Mouse (Mus musculus) midbrain, postnatal 0 days (tissue): ENCODE results near the gene Sdcbp2. TPM values are rescaled to one million over a fixed set of nuclear protein-coding genes. Genes with fewer than 3 reads are reported as not detected.

Experiments used
- ATAC-seq: fragments of 200-750 bp; cut with Nextera tagmentation; 2 replicates; pipeline ENCODE4 v1.8.0; 2017; ENCODE audit warnings: moderate number of reproducible peaks, mild to moderate bottlenecking, moderate TSS enrichment, moderate library complexity; ENCODE audit not compliant: low FRiP score
- DNase-seq: peaks from one replicate; pipeline ENCODE4 v3.0.0-alpha.2; 2015; ENCODE audit warnings: low spot score
- H3K27ac ChIP-seq: fragments of 300-500 bp; sonication (generic); 2 replicates; pipeline ENCODE4 v1.5.1; 2014; ENCODE audit warnings: low read depth, mild to moderate bottlenecking, low read length, mixed read lengths
- H3K27me3 ChIP-seq: fragments of 300-500 bp; sonication (generic); 2 replicates; pipeline ENCODE4 v1.6.1; 2014; ENCODE audit warnings: low read length, control low read depth, mixed read lengths; ENCODE audit not compliant: insufficient read depth
- H3K36me3 ChIP-seq: fragments of 300-500 bp; sonication (generic); 2 replicates; pipeline ENCODE4 v1.6.1; 2014; ENCODE audit warnings: low read length, control low read depth, mixed read lengths; ENCODE audit not compliant: insufficient read depth
- H3K4me1 ChIP-seq: fragments of 300-500 bp; sonication (generic); 2 replicates; pipeline ENCODE4 v1.6.1; 2014; ENCODE audit warnings: mild to moderate bottlenecking, control low read depth, antibody characterized with exemption, low read length, mixed read lengths; ENCODE audit not compliant: insufficient read depth
- H3K4me2 ChIP-seq: fragments of 300-500 bp; sonication (generic); 2 replicates; pipeline ENCODE4 v1.6.1; 2014; ENCODE audit warnings: low read depth, mild to moderate bottlenecking, low read length, mixed read lengths; ENCODE audit not compliant: poor library complexity, severe bottlenecking
- H3K4me3 ChIP-seq: fragments of 300-500 bp; sonication (generic); 2 replicates; pipeline ENCODE4 v1.5.1; 2014; ENCODE audit warnings: low read depth, mild to moderate bottlenecking, low read length, moderate library complexity
- H3K9ac ChIP-seq: fragments of 300-500 bp; sonication (generic); replicated peaks from 2 replicates; pipeline ENCODE4 v1.6.1; 2014; ENCODE audit warnings: mild to moderate bottlenecking, low read length, moderate library complexity, mixed read lengths; ENCODE audit not compliant: poor library complexity, severe bottlenecking
- H3K9me3 ChIP-seq: fragments of 300-500 bp; sonication (generic); 2 replicates; pipeline ENCODE4 v1.6.1; 2016; ENCODE audit warnings: low read length, control low read depth
- CTCF ChIP-seq: IDR thresholded peaks from 2 replicates; pipeline ENCODE4 v1.5.1; 2016; ENCODE audit warnings: antibody characterized with exemption, mild to moderate bottlenecking
- WGBS: fragments of 180-500 bp; shearing (Covaris S2); extraction: QIAGEN DNeasy Blood & Tissue Kit; methylation state at CpG from one replicate; pipeline ENCODE4 v1.1.7; 2014; 5-methylcytosine and 5-hydroxymethylcytosine counted together
- polyA plus RNA-seq: library from polyadenylated mRNA; unstranded; fragments of >200 nt; fragmentation: Nextera tagmentation; extraction: Ambion mirVana; gene quantifications from 2 replicates; pipeline ENCODE4 v1.2.1, GENCODE M21; 2015
- total RNA-seq: library from RNA; depleted of rRNA; stranded (reverse); fragments of >200 nt; gene quantifications from 2 replicates; pipeline ENCODE4 v1.2.3, GENCODE M21; 2014

Gene Sdcbp2
- total and polyA plus RNA-seq, 2 experiments from 2014 or later = 1.4 TPM; not detected in 1

GRCm38 (mm10) chr2:151562930-151563921 lies 9.2 kb upstream of the Sdcbp2 start:
- 88% methylated on average over 7 of the region's 7 CpGs for WGBS

DNA sequence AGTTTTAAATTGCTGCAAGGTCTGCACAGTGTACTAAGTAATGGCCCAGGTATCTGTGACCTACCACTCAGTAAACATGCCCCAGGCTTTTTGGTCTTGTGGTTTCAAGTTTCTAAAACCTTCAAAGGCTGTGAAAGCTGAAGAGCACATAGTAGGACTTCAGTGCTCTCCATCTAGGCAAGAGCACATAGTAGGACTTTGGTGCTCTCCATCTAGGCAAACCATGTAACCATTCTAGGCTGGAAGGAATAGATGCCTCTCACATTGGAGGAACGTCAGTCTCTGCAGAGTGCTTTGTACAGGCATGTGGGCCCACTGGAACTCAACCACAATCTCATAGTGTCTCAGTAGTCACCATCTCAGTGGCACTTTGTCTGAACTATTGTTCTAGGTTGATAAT lies 8.4 kb upstream of the Sdcbp2 start:
- TF ChIP-seq CTCF = no peak
- no peak overlapping the region for H3K9ac ChIP-seq
- H3K36me3 ChIP-seq = peaks cover 30% of the 10 kb centered on the region
- H3K4me1 ChIP-seq = no peaks in the 10 kb centered on the region
- no peak overlapping the region for H3K4me3 ChIP-seq
- H3K27me3 ChIP-seq = no peaks in the 10 kb centered on the region
- H3K9me3 ChIP-seq = no peaks in the 10 kb centered on the region
- no peak overlapping the region for H3K4me2 ChIP-seq
- ATAC-seq = no peak
- WGBS = 94% methylated on average over 1 of the region's 1 CpGs
- no peak for DNase-seq
- H3K27ac ChIP-seq = no peak overlapping the region

More at GRCm38 (mm10) chr2:151562930-151563921, 9.2 kb upstream of the Sdcbp2 start:
- DNase-seq (no peak), ATAC-seq (no peak)
- H3K9ac ChIP-seq = no peak overlapping the region
- H3K36me3 ChIP-seq = peaks cover 33% of the 10 kb centered on the region
- H3K4me3 ChIP-seq = no peak overlapping the region
- no peak for TF ChIP-seq CTCF
- no peaks in the 10 kb centered on the region for H3K9me3 ChIP-seq
- H3K4me2 ChIP-seq = no peak overlapping the region
- no peaks in the 10 kb centered on the region for H3K4me1 ChIP-seq
- H3K27me3 ChIP-seq = no peaks in the 10 kb centered on the region
- no peak overlapping the region for H3K27ac ChIP-seq

GRCm38 (mm10) chr2:151564986-151565385 lies 7.4 kb upstream of the Sdcbp2 start:
- Histone ChIP-seq H3K4me2 (no peak overlapping the region), H3K36me3 (peaks cover 25% of the 10 kb centered on the region), H3K9ac (no peak overlapping the region), H3K4me3 (no peak overlapping the region), H3K27ac (no peak overlapping the region), H3K4me1 (no peaks in the 10 kb centered on the region), H3K9me3 (no peaks in the 10 kb centered on the region), H3K27me3 (no peaks in the 10 kb centered on the region)
- TF ChIP-seq CTCF = no peak
- DNase-seq (no peak), ATAC-seq (no peak)
- 73% methylated on average over 3 of the region's 3 CpGs for WGBS

GRCm38 (mm10) chr2:151566856-151567255 lies 5.6 kb upstream of the Sdcbp2 start:
- ATAC-seq = no peak
- no peak for DNase-seq
- Histone ChIP-seq H3K4me1 (no peaks in the 10 kb centered on the region), H3K4me3 (no peak overlapping the region), H3K27ac (no peak overlapping the region), H3K36me3 (peaks cover 14% of the 10 kb centered on the region), H3K9me3 (no peaks in the 10 kb centered on the region), H3K9ac (no peak overlapping the region), H3K4me2 (no peak overlapping the region), H3K27me3 (no peaks in the 10 kb centered on the region)
- no peak for TF ChIP-seq CTCF
- 94% methylated on average over 6 of the region's 6 CpGs for WGBS

DNA sequence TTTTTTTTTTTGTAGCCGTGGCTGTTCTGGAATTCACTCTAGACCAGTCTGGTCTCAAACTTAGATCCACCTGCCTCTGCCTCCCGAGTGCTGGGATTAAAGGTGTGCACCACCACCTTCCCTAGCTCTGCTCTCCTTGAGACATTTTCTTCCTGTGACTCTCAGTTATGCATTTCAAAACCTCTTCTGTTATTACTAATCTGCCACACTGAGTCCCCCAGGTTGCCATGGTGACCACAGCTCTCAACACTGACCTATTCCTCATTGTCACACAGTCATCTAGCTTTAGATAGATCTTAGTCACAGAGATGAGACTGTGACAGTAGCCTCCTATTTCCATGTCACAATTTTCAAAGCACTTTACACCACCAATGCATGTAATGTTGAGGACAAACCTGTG lies 3.0 kb upstream of the Sdcbp2 start:
- Histone ChIP-seq H3K4me3 (no peak overlapping the region), H3K4me1 (no peaks in the 10 kb centered on the region), H3K9ac (no peak overlapping the region), H3K36me3 (0 out of 2 replicates have a peak, but pooled peaks cover 3% of the 10 kb centered on the region), H3K9me3 (no peaks in the 10 kb centered on the region), H3K27ac (no peak overlapping the region), H3K27me3 (no peaks in the 10 kb centered on the region), H3K4me2 (no peak overlapping the region)
- 64% methylated on average over 2 of the region's 2 CpGs for WGBS
- ATAC-seq (no peak), DNase-seq (no peak)
- TF ChIP-seq CTCF = no peak

DNA sequence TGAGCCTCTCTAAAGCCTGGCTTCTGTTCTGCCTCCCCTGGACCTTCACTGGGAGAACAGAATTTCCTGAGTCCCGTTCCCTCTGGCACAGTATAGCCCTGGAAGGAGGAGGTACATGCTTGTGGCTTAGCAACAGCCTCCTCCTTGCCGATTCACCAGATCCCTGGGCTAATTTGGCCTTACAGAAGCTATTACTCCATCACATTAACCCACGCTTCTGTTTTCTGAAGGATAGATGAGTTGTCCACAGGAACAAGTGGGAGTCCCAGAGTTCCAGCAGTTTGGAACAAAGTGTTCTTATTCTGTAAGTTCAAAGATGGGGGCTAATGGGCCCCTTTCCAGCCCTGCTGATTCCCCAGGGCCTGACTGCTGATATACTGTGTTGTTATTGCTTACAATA lies 1.2 kb downstream of the Sdcbp2 start:
- Histone ChIP-seq H3K9me3 (no peaks in the 10 kb centered on the region), H3K4me3 (no peak overlapping the region), H3K27ac (no peak overlapping the region), H3K27me3 (no peaks in the 10 kb centered on the region), H3K4me2 (no peak overlapping the region), H3K4me1 (peaks cover 3% of the 10 kb centered on the region; the same call in 1 of the 2 replicates), H3K36me3 (no peaks in the 10 kb centered on the region), H3K9ac (no peak overlapping the region)
- WGBS = 67% methylated on average over 3 of the region's 3 CpGs
- DNase-seq (no peak), ATAC-seq (no peak)
- TF ChIP-seq CTCF = no peak
